Mouse (Mus musculus): Measurements from ENCODE around the gene 4921524J17Rik. TPM values are rescaled to one million over a fixed set of nuclear protein-coding genes. Genes with fewer than 3 reads are reported as not detected.

Gene 4921524J17Rik
- polyA plus RNA-seq, 1 experiment from 2014 or later: 48.2 TPM

DNA sequence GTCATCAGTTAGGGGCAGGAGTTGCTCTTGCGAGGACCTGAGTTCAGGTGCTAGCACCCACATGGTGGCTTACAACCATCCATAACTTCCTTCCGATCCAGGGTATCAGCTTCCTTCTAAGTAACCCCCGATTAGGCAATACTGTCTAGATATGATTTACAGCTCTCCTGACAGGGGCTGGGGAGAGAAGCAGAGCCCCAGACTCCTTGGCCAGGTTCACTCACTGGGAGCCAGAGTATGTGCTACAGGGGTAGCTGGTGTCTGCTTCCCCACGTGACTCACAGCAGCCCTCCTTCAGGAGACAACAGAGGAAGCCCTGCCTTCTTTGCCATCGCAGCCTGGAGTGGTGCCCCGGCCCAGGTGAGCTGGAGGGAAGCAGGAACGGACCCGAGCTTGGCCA lies 22.1 kb upstream of the 4921524J17Rik start:
- DNase-seq (ENCODE audit: low spot score): no peak
- no peak for ATAC-seq (replicated peaks; ENCODE audit: low FRiP score)
- peaks cover 3% of the 10 kb centered on the region; the same call in 1 of the 2 replicates for H3K4me1 ChIP-seq (replicated peaks; ENCODE audit: control insufficient read depth, insufficient read depth, low read length)
- H3K4me3 ChIP-seq (ENCODE audit: low read depth, low read length): no peak overlapping the region
- H3K27ac ChIP-seq (ENCODE audit: low read depth, low read length): no peak overlapping the region
- H3K4me2 ChIP-seq (ENCODE audit: low read depth, low read length, severe bottlenecking): no peak overlapping the region
- H3K9ac ChIP-seq (ENCODE audit: low read length): no peak overlapping the region
- 72% methylated on average over 8 of the region's 8 CpGs for WGBS
- H3K27me3 ChIP-seq (ENCODE audit: control insufficient read depth, insufficient read depth, low read length): no peaks in the 10 kb centered on the region
- no peaks in the 10 kb centered on the region for H3K9me3 ChIP-seq (ENCODE audit: control insufficient read depth, low read length)
- H3K36me3 ChIP-seq (ENCODE audit: control insufficient read depth, insufficient read depth, low read length): no peaks in the 10 kb centered on the region

- Histone ChIP-seq H3K4me2 (ENCODE audit: low read depth, low read length, severe bottlenecking) (no peak overlapping the region), H3K4me3 (ENCODE audit: low read depth, low read length) (no peak overlapping the region), H3K27ac (ENCODE audit: low read depth, low read length) (no peak overlapping the region; the same call in 1 of the 2 replicates), H3K9ac (ENCODE audit: low read length) (no peak overlapping the region), H3K27me3 (ENCODE audit: control insufficient read depth, insufficient read depth, low read length) (no peaks in the 10 kb centered on the region), H3K4me1 (replicated peaks; ENCODE audit: control insufficient read depth, insufficient read depth, low read length) (peaks cover 3% of the 10 kb centered on the region; the same call in 1 of the 2 replicates), H3K36me3 (ENCODE audit: control insufficient read depth, insufficient read depth, low read length) (no peaks in the 10 kb centered on the region), H3K9me3 (ENCODE audit: control insufficient read depth, low read length) (no peaks in the 10 kb centered on the region)
- no peak; the same call in 1 of the 2 replicates for ATAC-seq (replicated peaks; ENCODE audit: low FRiP score)
- no peak for DNase-seq (ENCODE audit: low spot score)
- WGBS: 50% methylated on average over 2 of the region's 2 CpGs
Measured at GRCm38 (mm10) chr8:85453256-85453655, 20.6 kb upstream of the 4921524J17Rik start.

GRCm38 (mm10) chr8:85452328-85452727 lies 19.7 kb upstream of the 4921524J17Rik start:
- Histone ChIP-seq H3K27ac (ENCODE audit: low read depth, low read length) (no peak overlapping the region), H3K9ac (ENCODE audit: low read length) (no peak overlapping the region), H3K36me3 (ENCODE audit: control insufficient read depth, insufficient read depth, low read length) (no peaks in the 10 kb centered on the region), H3K9me3 (ENCODE audit: control insufficient read depth, low read length) (no peaks in the 10 kb centered on the region), H3K4me2 (ENCODE audit: low read depth, low read length, severe bottlenecking) (peak overlapping the region; percentile 32; the same call in 1 of the 2 replicates), H3K4me3 (ENCODE audit: low read depth, low read length) (no peak overlapping the region), H3K4me1 (replicated peaks; ENCODE audit: control insufficient read depth, insufficient read depth, low read length) (peaks cover 3% of the 10 kb centered on the region; the same call in 1 of the 2 replicates), H3K27me3 (ENCODE audit: control insufficient read depth, insufficient read depth, low read length) (no peaks in the 10 kb centered on the region)
- WGBS: 20% methylated on average over 14 of the region's 14 CpGs
- ATAC-seq (replicated peaks; ENCODE audit: low FRiP score) (0 out of 2 replicates have a peak, but pooled peaks have one; percentile 27), DNase-seq (ENCODE audit: low spot score) (peak; percentile 71)

GRCm38 (mm10) chr8:85450335-85450734 lies 17.7 kb upstream of the 4921524J17Rik start:
- ATAC-seq (replicated peaks; ENCODE audit: low FRiP score) (no peak), DNase-seq (ENCODE audit: low spot score) (no peak)
- Histone ChIP-seq H3K27me3 (ENCODE audit: control insufficient read depth, insufficient read depth, low read length) (no peaks in the 10 kb centered on the region), H3K4me3 (ENCODE audit: low read depth, low read length) (no peak overlapping the region), H3K27ac (ENCODE audit: low read depth, low read length) (no peak overlapping the region), H3K9me3 (ENCODE audit: control insufficient read depth, low read length) (no peaks in the 10 kb centered on the region), H3K36me3 (ENCODE audit: control insufficient read depth, insufficient read depth, low read length) (no peaks in the 10 kb centered on the region), H3K9ac (ENCODE audit: low read length) (no peak overlapping the region), H3K4me1 (replicated peaks; ENCODE audit: control insufficient read depth, insufficient read depth, low read length) (peaks cover 3% of the 10 kb centered on the region; the same call in 1 of the 2 replicates), H3K4me2 (ENCODE audit: low read depth, low read length, severe bottlenecking) (no peak overlapping the region)
- WGBS: 86% methylated on average over 3 of the region's 3 CpGs

- H3K9ac ChIP-seq (ENCODE audit: low read length): no peak overlapping the region
- no peak overlapping the region for H3K27ac ChIP-seq (ENCODE audit: low read depth, low read length)
- ATAC-seq (replicated peaks; ENCODE audit: low FRiP score): no peak
- H3K9me3 ChIP-seq (ENCODE audit: control insufficient read depth, low read length): no peaks in the 10 kb centered on the region
- no peak overlapping the region for H3K4me2 ChIP-seq (ENCODE audit: low read depth, low read length, severe bottlenecking)
- no peak for DNase-seq (ENCODE audit: low spot score)
- no peaks in the 10 kb centered on the region; the same call in 1 of the 2 replicates for H3K4me1 ChIP-seq (replicated peaks; ENCODE audit: control insufficient read depth, insufficient read depth, low read length)
- no peaks in the 10 kb centered on the region for H3K36me3 ChIP-seq (ENCODE audit: control insufficient read depth, insufficient read depth, low read length)
- WGBS: 82% methylated on average over 15 of the region's 15 CpGs
- no peak overlapping the region for H3K4me3 ChIP-seq (ENCODE audit: low read depth, low read length)
- H3K27me3 ChIP-seq (ENCODE audit: control insufficient read depth, insufficient read depth, low read length): no peaks in the 10 kb centered on the region
Measured at GRCm38 (mm10) chr8:85445936-85446685, 13.5 kb upstream of the 4921524J17Rik start.

GRCm38 (mm10) chr8:85444092-85444491 lies 11.5 kb upstream of the 4921524J17Rik start:
- Histone ChIP-seq H3K9ac (ENCODE audit: low read length) (no peak overlapping the region), H3K9me3 (ENCODE audit: control insufficient read depth, low read length) (no peaks in the 10 kb centered on the region), H3K27me3 (ENCODE audit: control insufficient read depth, insufficient read depth, low read length) (no peaks in the 10 kb centered on the region), H3K36me3 (ENCODE audit: control insufficient read depth, insufficient read depth, low read length) (no peaks in the 10 kb centered on the region), H3K4me3 (ENCODE audit: low read depth, low read length) (no peak overlapping the region), H3K27ac (ENCODE audit: low read depth, low read length) (no peak overlapping the region), H3K4me1 (replicated peaks; ENCODE audit: control insufficient read depth, insufficient read depth, low read length) (no peaks in the 10 kb centered on the region; the same call in 1 of the 2 replicates), H3K4me2 (ENCODE audit: low read depth, low read length, severe bottlenecking) (no peak overlapping the region)
- DNase-seq (ENCODE audit: low spot score) (no peak), ATAC-seq (replicated peaks; ENCODE audit: low FRiP score) (no peak)

- DNase-seq (ENCODE audit: low spot score) (no peak), ATAC-seq (replicated peaks; ENCODE audit: low FRiP score) (no peak)
- no peaks in the 10 kb centered on the region for H3K36me3 ChIP-seq (ENCODE audit: control insufficient read depth, insufficient read depth, low read length)
- no peak overlapping the region for H3K9ac ChIP-seq (ENCODE audit: low read length)
- no peaks in the 10 kb centered on the region; the same call in 1 of the 2 replicates for H3K4me1 ChIP-seq (replicated peaks; ENCODE audit: control insufficient read depth, insufficient read depth, low read length)
- no peaks in the 10 kb centered on the region for H3K9me3 ChIP-seq (ENCODE audit: control insufficient read depth, low read length)
- no peaks in the 10 kb centered on the region for H3K27me3 ChIP-seq (ENCODE audit: control insufficient read depth, insufficient read depth, low read length)
- no peak overlapping the region for H3K4me2 ChIP-seq (ENCODE audit: low read depth, low read length, severe bottlenecking)
- no peak overlapping the region for H3K4me3 ChIP-seq (ENCODE audit: low read depth, low read length)
- no peak overlapping the region for H3K27ac ChIP-seq (ENCODE audit: low read depth, low read length)
- 42% methylated on average over 5 of the region's 5 CpGs for WGBS
Measured at GRCm38 (mm10) chr8:85441564-85441963, 8.9 kb upstream of the 4921524J17Rik start.

- no peak for DNase-seq (ENCODE audit: low spot score)
- WGBS: 64% methylated on average over 5 of the region's 5 CpGs
- H3K27me3 ChIP-seq (ENCODE audit: control insufficient read depth, insufficient read depth, low read length): no peaks in the 10 kb centered on the region
Measured at GRCm38 (mm10) chr8:85435736-85436135, 3.1 kb upstream of the 4921524J17Rik start.

DNA sequence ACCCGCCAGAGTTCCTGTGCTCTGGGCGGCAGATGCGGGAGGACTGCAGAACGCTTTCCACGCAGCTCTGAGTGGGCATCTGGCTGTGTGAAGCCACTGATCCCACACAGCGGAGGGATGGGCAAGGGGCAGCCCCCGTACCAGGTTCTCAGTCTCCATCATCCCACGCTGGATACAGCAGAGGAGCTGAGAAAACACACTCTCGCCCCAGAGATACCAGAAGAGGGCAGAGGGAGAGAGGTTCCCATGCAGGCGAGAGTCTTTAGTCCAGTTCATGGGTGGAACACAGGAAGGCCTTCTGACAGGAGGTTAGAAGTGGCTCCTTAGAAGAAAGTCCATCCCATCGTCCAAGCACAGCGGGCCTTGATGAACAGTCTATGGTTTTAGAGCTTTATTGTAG lies 2.2 kb upstream of the 4921524J17Rik start:
- no peak overlapping the region for H3K27ac ChIP-seq (ENCODE audit: low read depth, low read length)
- no peak for ATAC-seq (replicated peaks; ENCODE audit: low FRiP score)
- no peak overlapping the region for H3K9ac ChIP-seq (ENCODE audit: low read length)
- H3K27me3 ChIP-seq (ENCODE audit: control insufficient read depth, insufficient read depth, low read length): no peaks in the 10 kb centered on the region
- no peaks in the 10 kb centered on the region for H3K36me3 ChIP-seq (ENCODE audit: control insufficient read depth, insufficient read depth, low read length)
- H3K4me2 ChIP-seq (ENCODE audit: low read depth, low read length, severe bottlenecking): no peak overlapping the region
- no peak overlapping the region for H3K4me3 ChIP-seq (ENCODE audit: low read depth, low read length)
- no peak for DNase-seq (ENCODE audit: low spot score)
- no peaks in the 10 kb centered on the region for H3K4me1 ChIP-seq (replicated peaks; ENCODE audit: control insufficient read depth, insufficient read depth, low read length)
- WGBS: 71% methylated on average over 12 of the region's 12 CpGs
- H3K9me3 ChIP-seq (ENCODE audit: control insufficient read depth, low read length): no peaks in the 10 kb centered on the region

More at GRCm38 (mm10) chr8:85435736-85436135, 3.1 kb upstream of the 4921524J17Rik start:
- H3K27ac ChIP-seq (ENCODE audit: low read depth, low read length): no peak overlapping the region
- no peak overlapping the region for H3K4me2 ChIP-seq (ENCODE audit: low read depth, low read length, severe bottlenecking)
- ATAC-seq (replicated peaks; ENCODE audit: low FRiP score): no peak
- no peaks in the 10 kb centered on the region for H3K36me3 ChIP-seq (ENCODE audit: control insufficient read depth, insufficient read depth, low read length)
- H3K9me3 ChIP-seq (ENCODE audit: control insufficient read depth, low read length): no peaks in the 10 kb centered on the region
- no peak overlapping the region for H3K9ac ChIP-seq (ENCODE audit: low read length)
- no peak overlapping the region for H3K4me3 ChIP-seq (ENCODE audit: low read depth, low read length)
- no peaks in the 10 kb centered on the region for H3K4me1 ChIP-seq (replicated peaks; ENCODE audit: control insufficient read depth, insufficient read depth, low read length)

Data from forebrain, embryonic 11.5 days (tissue).